Mouse (Mus musculus): ENCODE data around the gene Ccdc102a. TPM values are rescaled to one million over a fixed set of nuclear protein-coding genes. Genes with fewer than 3 reads are reported as not detected.

Gene Ccdc102a
- polyA plus RNA-seq, 1 experiment, result 5.4 TPM

- peak overlapping the region; percentile 94 for H3K9ac ChIP-seq (ENCODE audit: low read depth, poor library complexity, severe bottlenecking)
- H3K9me3 ChIP-seq (replicated peaks; ENCODE audit: control insufficient read depth, insufficient read depth, low read length, poor library complexity, severe bottlenecking), result no peaks in the 10 kb centered on the region
- no peak for TF ChIP-seq POLR2A (IDR thresholded peaks at IDR 0.05; ENCODE audit: insufficient read depth, low read length)
- TF ChIP-seq CTCF (IDR thresholded peaks at IDR 0.05; ENCODE audit: low read depth, low read length), result peak; percentile 61
- H3K27me3 ChIP-seq (ENCODE audit: control insufficient read depth, insufficient read depth, low read length, poor library complexity, severe bottlenecking), result no peaks in the 10 kb centered on the region
- no peak overlapping the region for H3K27ac ChIP-seq (ENCODE audit: insufficient read depth, low read length)
- H3K4me3 ChIP-seq (ENCODE audit: low read depth, low read length), result peak overlapping the region; percentile 89
- peaks cover 2% of the 10 kb centered on the region for H3K4me1 ChIP-seq (ENCODE audit: control insufficient read depth, insufficient read depth, low read length)
- H3K36me3 ChIP-seq (ENCODE audit: control insufficient read depth, insufficient read depth, low read length, poor library complexity, severe bottlenecking), result no peaks in the 10 kb centered on the region
Observed at GRCm38 (mm10) chr8:94917352-94917751, 546 bp downstream of the Ccdc102a start.

- TF ChIP-seq EP300 (IDR thresholded peaks at IDR 0.05; ENCODE audit: insufficient read depth, low read depth, low read length) (no peak), POLR2A (IDR thresholded peaks at IDR 0.05; ENCODE audit: insufficient read depth, low read length) (no peak), CTCF (IDR thresholded peaks at IDR 0.05; ENCODE audit: low read depth, low read length) (no peak)
- H3K4me1 ChIP-seq (ENCODE audit: control insufficient read depth, insufficient read depth, low read length), result no peaks in the 10 kb centered on the region
Observed at GRCm38 (mm10) chr8:94916960-94917324, 956 bp downstream of the Ccdc102a start.

GRCm38 (mm10) chr8:94916311-94916959 lies 1.5 kb downstream of the Ccdc102a start:
- H3K36me3 ChIP-seq (ENCODE audit: control insufficient read depth, insufficient read depth, low read length, poor library complexity, severe bottlenecking), result no peaks in the 10 kb centered on the region
- H3K9ac ChIP-seq (ENCODE audit: low read depth, poor library complexity, severe bottlenecking), result peak overlapping the region; percentile 94
- TF ChIP-seq EP300 (IDR thresholded peaks at IDR 0.05; ENCODE audit: insufficient read depth, low read depth, low read length), result no peak
- TF ChIP-seq CTCF (IDR thresholded peaks at IDR 0.05; ENCODE audit: low read depth, low read length), result no peak
- no peak for TF ChIP-seq POLR2A (IDR thresholded peaks at IDR 0.05; ENCODE audit: insufficient read depth, low read length)
- peak overlapping the region; percentile 89 for H3K4me3 ChIP-seq (ENCODE audit: low read depth, low read length)
- H3K4me1 ChIP-seq (ENCODE audit: control insufficient read depth, insufficient read depth, low read length), result no peaks in the 10 kb centered on the region
- no peaks in the 10 kb centered on the region for H3K27me3 ChIP-seq (ENCODE audit: control insufficient read depth, insufficient read depth, low read length, poor library complexity, severe bottlenecking)
- H3K27ac ChIP-seq (ENCODE audit: insufficient read depth, low read length), result no peak overlapping the region
- no peaks in the 10 kb centered on the region for H3K9me3 ChIP-seq (replicated peaks; ENCODE audit: control insufficient read depth, insufficient read depth, low read length, poor library complexity, severe bottlenecking)

More at GRCm38 (mm10) chr8:94916960-94917324, 956 bp downstream of the Ccdc102a start:
- no peak overlapping the region for H3K27ac ChIP-seq (ENCODE audit: insufficient read depth, low read length)
- no peaks in the 10 kb centered on the region for H3K27me3 ChIP-seq (ENCODE audit: control insufficient read depth, insufficient read depth, low read length, poor library complexity, severe bottlenecking)
- H3K9ac ChIP-seq (ENCODE audit: low read depth, poor library complexity, severe bottlenecking), result peak overlapping the region; percentile 94
- H3K9me3 ChIP-seq (replicated peaks; ENCODE audit: control insufficient read depth, insufficient read depth, low read length, poor library complexity, severe bottlenecking), result no peaks in the 10 kb centered on the region
- peak overlapping the region; percentile 89 for H3K4me3 ChIP-seq (ENCODE audit: low read depth, low read length)
- H3K36me3 ChIP-seq (ENCODE audit: control insufficient read depth, insufficient read depth, low read length, poor library complexity, severe bottlenecking), result no peaks in the 10 kb centered on the region

GRCm38 (mm10) chr8:94914701-94915101 lies 3.2 kb downstream of the Ccdc102a start:
- Histone ChIP-seq H3K27me3 (ENCODE audit: control insufficient read depth, insufficient read depth, low read length, poor library complexity, severe bottlenecking) (no peaks in the 10 kb centered on the region), H3K36me3 (ENCODE audit: control insufficient read depth, insufficient read depth, low read length, poor library complexity, severe bottlenecking) (no peaks in the 10 kb centered on the region), H3K9me3 (replicated peaks; ENCODE audit: control insufficient read depth, insufficient read depth, low read length, poor library complexity, severe bottlenecking) (no peaks in the 10 kb centered on the region), H3K9ac (ENCODE audit: low read depth, poor library complexity, severe bottlenecking) (no peak overlapping the region), H3K4me1 (ENCODE audit: control insufficient read depth, insufficient read depth, low read length) (no peaks in the 10 kb centered on the region), H3K4me3 (ENCODE audit: low read depth, low read length) (no peak overlapping the region), H3K27ac (ENCODE audit: insufficient read depth, low read length) (no peak overlapping the region)
- no peak for TF ChIP-seq POLR2A (IDR thresholded peaks at IDR 0.05; ENCODE audit: insufficient read depth, low read length)
- TF ChIP-seq CTCF (IDR thresholded peaks at IDR 0.05; ENCODE audit: low read depth, low read length), result no peak
- TF ChIP-seq EP300 (IDR thresholded peaks at IDR 0.05; ENCODE audit: insufficient read depth, low read depth, low read length), result no peak

GRCm38 (mm10) chr8:94914256-94914655 lies 3.6 kb downstream of the Ccdc102a start:
- TF ChIP-seq EP300 (IDR thresholded peaks at IDR 0.05; ENCODE audit: insufficient read depth, low read depth, low read length) (no peak), POLR2A (IDR thresholded peaks at IDR 0.05; ENCODE audit: insufficient read depth, low read length) (no peak), CTCF (IDR thresholded peaks at IDR 0.05; ENCODE audit: low read depth, low read length) (no peak)
- Histone ChIP-seq H3K9ac (ENCODE audit: low read depth, poor library complexity, severe bottlenecking) (no peak overlapping the region), H3K27ac (ENCODE audit: insufficient read depth, low read length) (no peak overlapping the region), H3K4me3 (ENCODE audit: low read depth, low read length) (no peak overlapping the region), H3K27me3 (ENCODE audit: control insufficient read depth, insufficient read depth, low read length, poor library complexity, severe bottlenecking) (no peaks in the 10 kb centered on the region), H3K4me1 (ENCODE audit: control insufficient read depth, insufficient read depth, low read length) (no peaks in the 10 kb centered on the region), H3K36me3 (ENCODE audit: control insufficient read depth, insufficient read depth, low read length, poor library complexity, severe bottlenecking) (no peaks in the 10 kb centered on the region), H3K9me3 (replicated peaks; ENCODE audit: control insufficient read depth, insufficient read depth, low read length, poor library complexity, severe bottlenecking) (no peaks in the 10 kb centered on the region)

- Histone ChIP-seq H3K4me3 (ENCODE audit: low read depth, low read length) (peak overlapping the region; percentile 71), H3K9ac (ENCODE audit: low read depth, poor library complexity, severe bottlenecking) (peak overlapping the region; percentile 59), H3K36me3 (ENCODE audit: control insufficient read depth, insufficient read depth, low read length, poor library complexity, severe bottlenecking) (no peaks in the 10 kb centered on the region), H3K9me3 (replicated peaks; ENCODE audit: control insufficient read depth, insufficient read depth, low read length, poor library complexity, severe bottlenecking) (no peaks in the 10 kb centered on the region), H3K27ac (ENCODE audit: insufficient read depth, low read length) (no peak overlapping the region), H3K27me3 (ENCODE audit: control insufficient read depth, insufficient read depth, low read length, poor library complexity, severe bottlenecking) (no peaks in the 10 kb centered on the region), H3K4me1 (ENCODE audit: control insufficient read depth, insufficient read depth, low read length) (no peaks in the 10 kb centered on the region)
- no peak for TF ChIP-seq POLR2A (IDR thresholded peaks at IDR 0.05; ENCODE audit: insufficient read depth, low read length)
- peak; percentile 52 for TF ChIP-seq CTCF (IDR thresholded peaks at IDR 0.05; ENCODE audit: low read depth, low read length)
- no peak for TF ChIP-seq EP300 (IDR thresholded peaks at IDR 0.05; ENCODE audit: insufficient read depth, low read depth, low read length)
Observed at GRCm38 (mm10) chr8:94913061-94913660, 4.7 kb downstream of the Ccdc102a start.

Measured in ES-Bruce4 (cell line).